Mouse (Mus musculus) bone marrow macrophage, adult 2 months (primary cell): ENCODE data around the gene Rab11fip5.

ENCODE experiments used
- CTCF ChIP-seq: IDR thresholded peaks from 2 replicates; pipeline ENCODE4 v1.5.1; 2012; ENCODE audit warnings: low read depth, mild to moderate bottlenecking, low read length, moderate library complexity
- POLR2A ChIP-seq: IDR thresholded peaks from 2 replicates; pipeline ENCODE4 v1.6.1; 2012; ENCODE audit warnings: mild to moderate bottlenecking, low read depth, low read length, borderline replicate concordance

DNA sequence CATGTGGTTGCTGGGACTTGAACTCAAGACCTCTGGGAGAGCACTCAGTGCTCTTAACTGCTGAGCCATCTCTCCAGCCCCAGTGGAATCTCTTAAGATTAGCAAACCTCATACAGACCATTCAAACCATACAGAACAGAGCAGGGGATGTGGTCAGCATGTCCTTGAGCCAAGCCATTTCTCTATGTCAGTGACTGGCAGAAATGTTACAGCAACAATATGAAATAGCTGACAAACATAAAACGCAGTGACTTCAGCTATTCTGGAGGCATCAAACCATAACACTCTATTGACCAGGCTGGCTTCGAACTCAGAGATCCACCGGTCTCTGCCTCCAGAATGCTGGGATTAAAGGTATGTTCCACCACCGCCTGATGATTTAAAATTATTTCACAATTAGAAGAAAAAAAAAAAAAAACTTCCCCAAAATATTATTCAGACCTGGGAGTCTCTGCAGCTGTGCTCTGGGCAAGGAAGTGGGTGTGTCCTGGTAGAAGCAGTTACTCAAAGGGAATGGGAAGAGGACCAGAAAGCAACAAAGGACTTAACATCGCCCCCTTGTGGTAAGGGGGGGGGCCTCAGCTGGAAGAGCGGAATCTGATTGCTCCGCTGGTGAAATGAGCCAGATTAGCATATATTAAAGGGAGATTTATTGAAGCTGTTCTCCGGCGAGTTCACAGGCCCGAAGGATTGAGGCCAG, 5.9 kb upstream of the Rab11fip5 start:
- peak; percentile 66; the same call in 1 of the 2 replicates for TF ChIP-seq CTCF
- TF ChIP-seq POLR2A, result no peak
